In genomic region chr9:87738123-87738522, GRCm38 (mm10) we compare ENCODE assay signal across 15 mouse cellular contexts. TPM values are rescaled to one million over a fixed set of nuclear protein-coding genes. Genes with fewer than 3 reads are reported as not detected.
DNase-seq lines count a peak whose midpoint lies in the region; ATAC-seq and TF ChIP-seq lines count a peak whose summit lies in the region.
"Had no signal": no experiment of that assay in that cellular context is flagged by ENCODE, and none has a peak within 500 bp of the region (broad histone marks: within the 10 kb centered on the region; RNA-seq: fewer than 3 reads in every experiment).

No protein-coding gene starts in this region.

- H3K36me3 ChIP-seq in forebrain, embryonic 11.5 days (ENCODE audit: control insufficient read depth, insufficient read depth, low read length), result no peaks in the 10 kb centered on the region
- no peaks in the 10 kb centered on the region for H3K36me3 ChIP-seq in forebrain, embryonic 10.5 days (replicated peaks)
- H3K36me3 ChIP-seq in hindbrain, embryonic 11.5 days (ENCODE audit: control insufficient read depth, insufficient read depth, low read length), result no peaks in the 10 kb centered on the region
- no peaks in the 10 kb centered on the region for H3K36me3 ChIP-seq in hindbrain, postnatal 0 days (ENCODE audit: insufficient read depth, low read length)
- H3K36me3 ChIP-seq in embryonic facial prominence, embryonic 11.5 days (replicated peaks; ENCODE audit: control insufficient read depth, insufficient read depth, low read depth, low read length), result no peaks in the 10 kb centered on the region
- no peaks in the 10 kb centered on the region for H3K36me3 ChIP-seq in limb, embryonic 13.5 days
- H3K36me3 ChIP-seq in liver, postnatal 0 days (replicated peaks; ENCODE audit: insufficient read depth, low read length), result no peaks in the 10 kb centered on the region
- H3K36me3 ChIP-seq: neural tube, embryonic 13.5 days had no signal

- peaks cover 69% of the 10 kb centered on the region for H3K27me3 ChIP-seq in forebrain, embryonic 11.5 days (ENCODE audit: control insufficient read depth, insufficient read depth, low read length)
- peaks cover 100% of the 10 kb centered on the region for H3K27me3 ChIP-seq in forebrain, embryonic 10.5 days (ENCODE audit: poor library complexity, severe bottlenecking)
- H3K27me3 ChIP-seq in hindbrain, embryonic 11.5 days (ENCODE audit: control insufficient read depth, insufficient read depth, low read length), result peaks cover 71% of the 10 kb centered on the region
- H3K27me3 ChIP-seq in hindbrain, postnatal 0 days (ENCODE audit: insufficient read depth, low read length), result peaks cover 71% of the 10 kb centered on the region
- peaks cover 53% of the 10 kb centered on the region for H3K27me3 ChIP-seq in embryonic facial prominence, embryonic 11.5 days (ENCODE audit: control insufficient read depth, insufficient read depth, low read length)
- peaks cover 79% of the 10 kb centered on the region for H3K27me3 ChIP-seq in limb, embryonic 13.5 days
- H3K27me3 ChIP-seq in liver, postnatal 0 days (ENCODE audit: insufficient read depth, low read length), result peaks cover 87% of the 10 kb centered on the region

- peaks cover 7% of the 10 kb centered on the region; the same call in 1 of the 2 replicates for H3K4me1 ChIP-seq in forebrain, embryonic 11.5 days (replicated peaks; ENCODE audit: control insufficient read depth, insufficient read depth, low read length)
- peaks cover 25% of the 10 kb centered on the region for H3K4me1 ChIP-seq in forebrain, embryonic 10.5 days
- peaks cover 7% of the 10 kb centered on the region for H3K4me1 ChIP-seq in hindbrain, embryonic 11.5 days (replicated peaks; ENCODE audit: control insufficient read depth, insufficient read depth, low read length)
- no peaks in the 10 kb centered on the region; the same call in 1 of the 2 replicates for H3K4me1 ChIP-seq in hindbrain, postnatal 0 days (ENCODE audit: insufficient read depth, low read length)
- peaks cover 4% of the 10 kb centered on the region for H3K4me1 ChIP-seq in embryonic facial prominence, embryonic 11.5 days (ENCODE audit: control insufficient read depth, insufficient read depth, low read length)
- H3K4me1 ChIP-seq in limb, embryonic 13.5 days, result peaks cover 68% of the 10 kb centered on the region
- no peaks in the 10 kb centered on the region for H3K4me1 ChIP-seq in liver, postnatal 0 days (ENCODE audit: insufficient read depth)

- no peak for TF ChIP-seq EP300 in liver, postnatal 0 days (IDR thresholded peaks at IDR 0.05; ENCODE audit: low read depth)

- H3K9me3 ChIP-seq in forebrain, embryonic 11.5 days (ENCODE audit: control insufficient read depth, low read length), result no peaks in the 10 kb centered on the region
- no peaks in the 10 kb centered on the region for H3K9me3 ChIP-seq in forebrain, embryonic 10.5 days
- no peaks in the 10 kb centered on the region for H3K9me3 ChIP-seq in hindbrain, embryonic 11.5 days (ENCODE audit: control insufficient read depth, low read length)
- no peaks in the 10 kb centered on the region for H3K9me3 ChIP-seq in hindbrain, postnatal 0 days (ENCODE audit: low read length)
- no peaks in the 10 kb centered on the region for H3K9me3 ChIP-seq in embryonic facial prominence, embryonic 11.5 days (replicated peaks; ENCODE audit: control insufficient read depth, low read length)
- H3K9me3 ChIP-seq in limb, embryonic 13.5 days, result no peaks in the 10 kb centered on the region
- H3K9me3 ChIP-seq in liver, postnatal 0 days (ENCODE audit: low read length), result no peaks in the 10 kb centered on the region
- H3K9me3 ChIP-seq: neural tube, embryonic 13.5 days had no signal

- no peak overlapping the region for H3K4me2 ChIP-seq in forebrain, embryonic 11.5 days (ENCODE audit: low read depth, low read length, severe bottlenecking)
- no peak overlapping the region for H3K4me2 ChIP-seq in hindbrain, embryonic 11.5 days (replicated peaks; ENCODE audit: low read depth, low read length)
- H3K4me2 ChIP-seq in hindbrain, postnatal 0 days (ENCODE audit: low read depth, low read length), result no peak overlapping the region
- no peak overlapping the region for H3K4me2 ChIP-seq in embryonic facial prominence, embryonic 11.5 days (ENCODE audit: low read depth, low read length)
- peak overlapping the region; percentile 75 for H3K4me2 ChIP-seq in limb, embryonic 13.5 days (replicated peaks)
- no peak overlapping the region for H3K4me2 ChIP-seq in liver, postnatal 0 days (ENCODE audit: low read depth, low read length)
- H3K4me2 ChIP-seq: neural tube, embryonic 13.5 days had no signal

- H3K9ac ChIP-seq in forebrain, embryonic 11.5 days (ENCODE audit: low read length), result no peak overlapping the region
- no peak overlapping the region for H3K9ac ChIP-seq in hindbrain, embryonic 11.5 days (ENCODE audit: low read depth, low read length)
- H3K9ac ChIP-seq in hindbrain, postnatal 0 days (replicated peaks; ENCODE audit: low read length), result no peak overlapping the region
- no peak overlapping the region for H3K9ac ChIP-seq in embryonic facial prominence, embryonic 11.5 days (replicated peaks; ENCODE audit: low read length)
- H3K9ac ChIP-seq in limb, embryonic 13.5 days, result 0 out of 2 replicates have a peak overlapping the region, but pooled peaks have one; percentile 36
- no peak overlapping the region for H3K9ac ChIP-seq in liver, postnatal 0 days (replicated peaks)
- H3K9ac ChIP-seq: neural tube, embryonic 13.5 days had no signal

- DNase-seq in forebrain, embryonic 11.5 days (ENCODE audit: low spot score), result peak; percentile 53
- no peak for DNase-seq in forebrain, embryonic 10.5 days (ENCODE audit: extremely low spot score, low spot score)
- DNase-seq in hindbrain, embryonic 11.5 days (ENCODE audit: low spot score), result peak; percentile 53
- no peak for DNase-seq in hindbrain, postnatal 0 days (ENCODE audit: low spot score)
- DNase-seq in embryonic facial prominence, embryonic 11.5 days (ENCODE audit: low spot score), result peak; percentile 20
- no peak for DNase-seq in liver, postnatal 0 days
- DNase-seq: adrenal gland, adult 8-10 months; kidney, adult 2 months; lung, adult 2 months; right cerebral cortex, adult 18-20 months; thymus, adult 2 months had no signal

- no peak for TF ChIP-seq CTCF in hindbrain, postnatal 0 days (IDR thresholded peaks at IDR 0.05; ENCODE audit: low read depth)
- TF ChIP-seq CTCF in liver, postnatal 0 days (IDR thresholded peaks at IDR 0.05; ENCODE audit: low read depth), result no peak

- ATAC-seq in forebrain, embryonic 11.5 days (replicated peaks; ENCODE audit: low FRiP score), result no peak
- no peak for ATAC-seq in hindbrain, embryonic 11.5 days (ENCODE audit: low FRiP score)
- no peak for ATAC-seq in hindbrain, postnatal 0 days
- ATAC-seq in embryonic facial prominence, embryonic 11.5 days (replicated peaks; ENCODE audit: insufficient number of reproducible peaks, low FRiP score, low TSS enrichment, low read depth), result no peak
- no peak for ATAC-seq in limb, embryonic 13.5 days (ENCODE audit: low FRiP score, low read depth)
- ATAC-seq in megakaryocyte progenitor cell, adult 5-6 weeks (replicated peaks; ENCODE audit: poor library complexity), result no peak
- no peak for ATAC-seq in liver, postnatal 0 days

- H3K4me3 ChIP-seq in forebrain, embryonic 11.5 days (ENCODE audit: low read depth, low read length), result no peak overlapping the region
- H3K4me3 ChIP-seq in forebrain, embryonic 10.5 days, result no peak overlapping the region
- no peak overlapping the region for H3K4me3 ChIP-seq in hindbrain, embryonic 11.5 days (ENCODE audit: low read depth, low read length)
- H3K4me3 ChIP-seq in hindbrain, postnatal 0 days (ENCODE audit: low read length), result no peak overlapping the region
- H3K4me3 ChIP-seq in embryonic facial prominence, embryonic 11.5 days (ENCODE audit: low read depth, low read length), result no peak overlapping the region
- H3K4me3 ChIP-seq in limb, embryonic 13.5 days, result peak overlapping the region; percentile 43; the same call in 1 of the 2 replicates
- H3K4me3 ChIP-seq in liver, postnatal 0 days (ENCODE audit: low read depth, low read length), result no peak overlapping the region
- H3K4me3 ChIP-seq: neural tube, embryonic 13.5 days had no signal

- WGBS in forebrain, embryonic 11.5 days, result under 1% methylated on average over 13 of the region's 13 CpGs
- 1% methylated on average over 13 of the region's 13 CpGs for WGBS in forebrain, embryonic 10.5 days
- WGBS in hindbrain, embryonic 11.5 days, result 1% methylated on average over 13 of the region's 13 CpGs
- 2% methylated on average over 13 of the region's 13 CpGs for WGBS in hindbrain, postnatal 0 days
- WGBS in embryonic facial prominence, embryonic 11.5 days, result under 1% methylated on average over 13 of the region's 13 CpGs
- WGBS in limb, embryonic 13.5 days, result 2% methylated on average over 13 of the region's 13 CpGs
- WGBS in liver, postnatal 0 days (ENCODE audit: insufficient replicate concordance), result 1% methylated on average over 13 of the region's 13 CpGs

- H3K27ac ChIP-seq in forebrain, embryonic 11.5 days (ENCODE audit: low read depth, low read length), result no peak overlapping the region
- no peak overlapping the region for H3K27ac ChIP-seq in forebrain, embryonic 10.5 days
- H3K27ac ChIP-seq in hindbrain, embryonic 11.5 days (ENCODE audit: low read depth, low read length), result no peak overlapping the region
- H3K27ac ChIP-seq in hindbrain, postnatal 0 days, result no peak overlapping the region
- H3K27ac ChIP-seq in embryonic facial prominence, embryonic 11.5 days (replicated peaks; ENCODE audit: low read depth, low read length), result no peak overlapping the region
- no peak overlapping the region for H3K27ac ChIP-seq in limb, embryonic 13.5 days
- no peak overlapping the region for H3K27ac ChIP-seq in liver, postnatal 0 days (ENCODE audit: low read depth)
- H3K27ac ChIP-seq: neural tube, embryonic 13.5 days had no signal

RNA-seq across cellular contexts. Expression of gene Tbx18, which starts 7.1 kb away (rescaled TPM):
- polyA plus RNA-seq in forebrain, embryonic 11.5 days (2014; fragmentation: Nextera tagmentation; extraction: Ambion mirVana), result 5.4 and 6.0 TPM in 2 replicates
- 3.0 and 3.1 TPM in 2 replicates for polyA plus RNA-seq in forebrain, embryonic 10.5 days (2016; fragmentation: Nextera tagmentation; extraction: Ambion mirVana)
- polyA plus RNA-seq in hindbrain, embryonic 11.5 days (2014; fragmentation: Nextera tagmentation; extraction: Ambion mirVana), result 2.8 and 3.4 TPM in 2 replicates
- total RNA-seq in hindbrain, postnatal 0 days (2014; rRNA removed), result 3.3 and 5.9 TPM in 2 replicates
- 1.2 and 1.7 TPM in 2 replicates for polyA plus RNA-seq in hindbrain, postnatal 0 days (2015; fragmentation: Nextera tagmentation; extraction: Ambion mirVana)
- 3.9 and 4.1 TPM in 2 replicates for polyA plus RNA-seq in embryonic facial prominence, embryonic 11.5 days (2014; fragmentation: Nextera tagmentation; extraction: Ambion mirVana)
- 21.0 and 23.3 TPM in 2 replicates for polyA plus RNA-seq in limb, embryonic 13.5 days (2015; fragmentation: Nextera tagmentation; extraction: Ambion mirVana)
- not detected in 2 replicates for total RNA-seq in megakaryocyte progenitor cell, adult 5-6 weeks (2015)
- total RNA-seq in megakaryocyte progenitor cell, adult 5-6 weeks (2017), result not detected in 2 replicates
- polyA plus RNA-seq in liver, postnatal 0 days (2015; fragmentation: Nextera tagmentation; extraction: Ambion mirVana), result 0.02 TPM in 1 of 2 replicates, not detected in the other
- total RNA-seq: hematopoietic stem cell, adult 5-6 weeks had no signal

Comparison
In these comparisons a context has a peak if more than half of its experiments do, and no peak if none do; other contexts are left out.
1. DNase-seq: peak in forebrain, embryonic 11.5 days (single experiment), hindbrain, embryonic 11.5 days (single experiment) and embryonic facial prominence, embryonic 11.5 days (single experiment); none in forebrain, embryonic 10.5 days (single experiment), hindbrain, postnatal 0 days (single experiment) and liver, postnatal 0 days (single experiment).